Mouse (Mus musculus) A20 (cell line): ENCODE results near the gene Qtrt2.

Experiments
- DNase-seq: peaks from one replicate; pipeline ENCODE4 v3.0.0-alpha.2; 2011; ENCODE audit warnings: low read depth, low spot score

Qtrt2 gene

GRCm38 (mm10) chr16:43818404-43818803 is 108.2 kb downstream of the Qtrt2 start:
- no peak for DNase-seq

- no peak for DNase-seq
Observed at GRCm38 (mm10) chr16:43816321-43816720, 110.3 kb downstream of the Qtrt2 start.

- no peak for DNase-seq
Observed at GRCm38 (mm10) chr16:43814644-43815043, 112.0 kb downstream of the Qtrt2 start.
